Mouse (Mus musculus): Measurements from ENCODE around the gene Cenpp.

GRCm38 (mm10) chr13:49603603-49604002 is 49.0 kb downstream of the Cenpp start:
- TF ChIP-seq CTCF (IDR thresholded peaks at IDR 0.05; ENCODE audit: low read depth, low read length) (no peak), POLR2A (IDR thresholded peaks at IDR 0.05; ENCODE audit: insufficient read depth, low read length) (no peak)
